Mouse (Mus musculus) ES-E14 (cell line): ENCODE measurements around the gene Twsg1. TPM values are rescaled to one million over a fixed set of nuclear protein-coding genes. Genes with fewer than 3 reads are reported as not detected.

ENCODE experiments used
- DNase-seq: peaks from one replicate; pipeline ENCODE4 v3.0.0-alpha.2; 2013; ENCODE audit warnings: low read depth, low spot score
- H3K27ac ChIP-seq: 2 replicates; pipeline ENCODE4 v1.5.1; 2012; ENCODE audit warnings: low read depth, mild to moderate bottlenecking, low read length, moderate library complexity, mixed read lengths; ENCODE audit not compliant: poor library complexity, insufficient read depth, severe bottlenecking
- H3K36me3 ChIP-seq: 2 replicates; pipeline ENCODE4 v1.6.1; 2012; ENCODE audit warnings: mild to moderate bottlenecking, low read length, moderate library complexity, mixed read lengths; ENCODE audit not compliant: control insufficient read depth, poor library complexity, insufficient read depth, severe bottlenecking
- H3K4me1 ChIP-seq, 2 experiments: fragments of 150-350 bp in 1 of 2; sonication (generic) in 1 of 2; 2 replicates each; pipeline ENCODE4 v1.6.1; 2012; ENCODE audit warnings: low read length in 2 of 2, mild to moderate bottlenecking in 1 of 2, mixed read lengths in 1 of 2; ENCODE audit not compliant: control insufficient read depth in 2 of 2, insufficient read depth in 2 of 2, poor library complexity in 1 of 2
- H3K4me3 ChIP-seq, 2 experiments: fragments of 150-350 bp in 1 of 2; sonication (generic) in 1 of 2; 2 replicates each; pipeline ENCODE4 v1.5.1; 2012; ENCODE audit warnings: low read length in 2 of 2, low read depth in 1 of 2, mild to moderate bottlenecking in 1 of 2, mixed read lengths in 1 of 2; ENCODE audit not compliant: insufficient read depth in 1 of 2, poor library complexity in 1 of 2, severe bottlenecking in 1 of 2
- H3K9ac ChIP-seq: 2 replicates; pipeline ENCODE4 v1.6.1; 2012; ENCODE audit warnings: low read depth, mild to moderate bottlenecking, low read length, mixed read lengths; ENCODE audit not compliant: poor library complexity, insufficient read depth, severe bottlenecking
- H3K9me3 ChIP-seq: fragments of 150-350 bp; sonication (generic); 2 replicates; pipeline ENCODE4 v1.6.1; 2012; ENCODE audit warnings: low read depth, mild to moderate bottlenecking, low read length; ENCODE audit not compliant: control insufficient read depth, insufficient read depth
- CHD2 ChIP-seq: IDR thresholded peaks from 2 replicates; pipeline ENCODE4 v1.6.1; 2014; ENCODE audit warnings: mild to moderate bottlenecking, low read depth, low read length, inconsistent platforms
- HCFC1 ChIP-seq: IDR thresholded peaks from 2 replicates; pipeline ENCODE4 v1.6.1; 2012; ENCODE audit warnings: low read length, inconsistent platforms, borderline replicate concordance; ENCODE audit not compliant: insufficient read depth
- MAFK ChIP-seq: IDR thresholded peaks from 2 replicates; pipeline ENCODE4 v1.6.1; 2014; ENCODE audit warnings: mild to moderate bottlenecking, low read depth, low read length, inconsistent platforms; ENCODE audit not compliant: insufficient read depth
- ZC3H11A ChIP-seq: IDR thresholded peaks from 2 replicates; pipeline ENCODE4 v1.6.1; 2012; ENCODE audit warnings: low read depth, mild to moderate bottlenecking, inconsistent platforms, low read length, borderline replicate concordance
- ZNF384 ChIP-seq: IDR thresholded peaks from 2 replicates; pipeline ENCODE4 v1.6.1; 2012; ENCODE audit warnings: low read depth, low read length, inconsistent platforms
- in situ Hi-C, 2 experiments: fragments of 600-800 bp; cut with MboI; formaldehyde crosslinking; loops; one replicate each; pipeline ENCODE4 v1.15.1; 2025; ENCODE audit warnings: low sequenced_read_pairs in 2 of 2, inconsistent platforms in 1 of 2; ENCODE audit not compliant: unreplicated experiment in 2 of 2
- total RNA-seq: library from RNA; depleted of rRNA; stranded (reverse); fragments of 300-350 nt; gene quantifications from 2 replicates; pipeline ENCODE4 v1.2.3, GENCODE M21; 2012

Twsg1 gene
- total RNA-seq, 1 experiment = 34.2 TPM

DNA sequence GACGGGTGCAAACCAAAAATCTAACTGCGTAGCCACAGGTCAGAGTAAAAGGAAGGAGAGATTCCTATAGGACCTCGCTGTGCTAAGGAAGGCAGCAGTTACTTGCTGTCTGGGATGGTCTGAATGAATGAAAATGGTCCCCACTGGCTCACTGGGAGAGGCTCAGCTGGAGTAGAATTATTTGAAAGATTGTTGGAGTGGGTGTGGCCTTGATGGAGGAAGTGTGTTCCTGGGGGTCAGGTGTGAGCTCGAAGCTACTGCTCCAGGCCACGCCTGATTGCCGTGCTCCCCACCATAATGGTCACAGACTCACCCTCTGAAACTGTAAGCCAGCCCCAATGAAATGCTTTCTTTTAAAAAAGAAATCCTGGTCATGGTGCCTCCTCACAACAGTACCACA, 9.8 kb downstream of the Twsg1 start:
- in situ Hi-C loops = no loop called here
- TF ChIP-seq HCFC1 (no peak), MAFK (no peak), CHD2 (no peak), ZC3H11A (no peak), ZNF384 (no peak)
- DNase-seq = no peak
- no peaks in the 10 kb centered on the region for H3K9me3 ChIP-seq
- peak overlapping the region; percentile 59 for H3K27ac ChIP-seq
- no peak overlapping the region for H3K4me3 ChIP-seq
- H3K4me1 ChIP-seq = peaks cover 7 to 14% of the 10 kb centered on the region in 2 experiments; a peak in 2 of 4 replicates
- H3K9ac ChIP-seq = no peak overlapping the region; the same call in 1 of the 2 replicates
- no peaks in the 10 kb centered on the region for H3K36me3 ChIP-seq

DNA sequence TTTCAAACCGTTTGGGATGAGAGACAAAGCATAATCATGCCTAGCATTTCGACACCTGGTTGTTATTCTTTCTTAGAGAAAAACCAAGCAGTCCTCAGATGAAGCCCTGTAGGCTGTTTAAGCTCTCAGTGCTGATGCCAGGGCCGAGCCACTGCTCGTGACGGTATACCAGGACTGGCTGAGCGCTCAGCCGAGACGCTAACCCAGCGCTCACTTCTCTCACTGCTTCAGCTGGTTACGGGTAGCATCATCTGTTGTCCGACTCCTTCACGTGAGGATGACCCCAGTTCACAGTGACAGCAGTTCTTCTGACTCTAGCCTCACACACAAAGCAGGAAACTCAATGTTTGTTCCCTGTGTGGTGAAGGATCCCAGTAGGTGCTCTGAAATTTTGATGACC, 10.8 kb downstream of the Twsg1 start:
- TF ChIP-seq MAFK = no peak
- no peak for TF ChIP-seq CHD2
- no peak for TF ChIP-seq ZC3H11A
- TF ChIP-seq ZNF384 = no peak
- no peak for TF ChIP-seq HCFC1
- H3K9me3 ChIP-seq = no peaks in the 10 kb centered on the region
- in situ Hi-C loops = no loop called here
- H3K9ac ChIP-seq = no peak overlapping the region
- peaks cover 7 to 17% of the 10 kb centered on the region in 2 experiments; a peak in 2 of 4 replicates for H3K4me1 ChIP-seq
- H3K27ac ChIP-seq = no peak overlapping the region
- H3K36me3 ChIP-seq = no peaks in the 10 kb centered on the region
- no peak for DNase-seq
- H3K4me3 ChIP-seq = no peak overlapping the region

DNA sequence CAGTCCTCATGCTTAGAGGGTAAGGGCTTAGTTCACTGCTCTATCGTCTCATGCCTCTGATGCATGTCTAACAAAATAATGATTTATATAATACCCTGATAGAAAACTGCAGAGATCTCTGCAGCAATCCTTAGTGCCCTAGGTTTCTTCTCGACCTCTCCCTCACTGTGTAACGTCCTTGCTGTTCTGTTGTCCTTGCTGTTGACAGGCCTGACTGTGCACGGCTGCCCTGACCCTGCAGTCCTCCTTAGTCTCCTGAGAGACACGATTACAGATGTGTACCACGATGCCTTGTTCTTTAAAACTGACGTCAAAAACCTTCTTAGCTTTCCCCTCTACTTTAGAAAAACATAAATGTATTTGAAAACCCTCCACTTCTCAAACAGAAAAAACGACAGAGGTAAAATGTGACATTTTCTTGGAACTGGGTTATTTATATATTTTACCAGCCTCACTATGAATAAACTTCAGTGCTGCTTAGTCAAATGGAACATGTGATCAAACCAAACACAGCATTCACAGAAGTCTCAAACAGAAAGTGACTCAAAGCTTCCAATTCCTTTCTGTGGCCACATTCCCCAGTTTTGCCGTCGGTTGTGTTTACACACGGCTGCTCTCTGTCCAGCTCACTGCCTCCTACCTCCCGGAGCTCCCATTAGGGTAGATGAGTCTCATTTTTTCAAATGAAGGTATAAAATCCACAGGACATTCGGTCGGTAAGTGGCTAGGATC, 11.4 kb downstream of the Twsg1 start:
- Histone ChIP-seq H3K27ac (no peak overlapping the region), H3K4me1 (peaks cover 7 to 17% of the 10 kb centered on the region in 2 experiments; a peak in 2 of 4 replicates), H3K9ac (no peak overlapping the region), H3K4me3 (no peak overlapping the region), H3K36me3 (no peaks in the 10 kb centered on the region), H3K9me3 (no peaks in the 10 kb centered on the region)
- in situ Hi-C loops = no loop called here
- DNase-seq = no peak
- TF ChIP-seq CHD2 = no peak
- no peak for TF ChIP-seq MAFK
- TF ChIP-seq HCFC1 = no peak
- TF ChIP-seq ZNF384 = no peak
- no peak for TF ChIP-seq ZC3H11A

DNA sequence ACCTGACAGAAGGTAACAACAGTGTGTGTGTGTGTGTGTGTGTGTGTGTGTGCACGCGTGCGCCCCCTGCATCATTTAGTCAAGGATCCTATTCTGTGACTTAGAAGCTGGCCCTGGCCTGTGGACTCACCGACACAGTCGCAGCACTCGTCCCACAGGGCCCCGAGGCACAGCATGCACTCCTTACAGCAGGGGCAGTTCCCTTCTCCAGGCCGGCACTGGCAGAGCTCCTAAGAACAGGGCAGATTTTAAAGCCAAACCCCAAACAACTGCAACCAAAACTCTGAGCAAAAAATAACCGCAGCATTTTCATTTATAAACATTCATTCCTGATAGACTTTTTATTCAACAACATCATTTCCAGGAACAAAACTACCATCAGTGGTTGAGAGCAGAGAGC, 13.4 kb downstream of the Twsg1 start:
- in situ Hi-C loops = no loop called here
- Histone ChIP-seq H3K4me3 (no peak overlapping the region), H3K9ac (no peak overlapping the region), H3K36me3 (peaks cover 4% of the 10 kb centered on the region; the same call in 1 of the 2 replicates), H3K9me3 (no peaks in the 10 kb centered on the region), H3K4me1 (peaks cover 7 to 17% of the 10 kb centered on the region in 2 experiments; a peak in 2 of 4 replicates), H3K27ac (no peak overlapping the region)
- DNase-seq = no peak
- TF ChIP-seq CHD2 (no peak), ZNF384 (no peak), MAFK (no peak), HCFC1 (no peak), ZC3H11A (no peak)
